Mouse (Mus musculus) myocyte (in vitro differentiated cells): ENCODE measurements around the gene Plekhf1.

ENCODE experiments used
- CEBPB ChIP-seq: IDR thresholded peaks from 2 replicates; pipeline ENCODE4 v1.6.1; 2011; ENCODE audit warnings: mild to moderate bottlenecking, moderate library complexity; ENCODE audit not compliant: poor library complexity, insufficient read depth, severe bottlenecking
- MYOD1 ChIP-seq, 3 experiments: IDR thresholded peaks; one replicate each; pipeline ENCODE4 v1.6.1; 2011; ENCODE audit warnings: control low read depth in 2 of 3, low read depth in 2 of 3, mild to moderate bottlenecking in 2 of 3, moderate library complexity in 1 of 3; ENCODE audit not compliant: insufficient read length in 2 of 3, control insufficient read depth in 1 of 3
- POLR2A ChIP-seq: IDR thresholded peaks from one replicate; pipeline ENCODE4 v1.6.1; 2011; ENCODE audit warnings: low read depth, mild to moderate bottlenecking, control low read depth, moderate library complexity; ENCODE audit not compliant: insufficient read length
- POLR2AphosphoS2 ChIP-seq: IDR thresholded peaks from one replicate; pipeline ENCODE4 v1.6.1; 2011; ENCODE audit warnings: low read depth, control low read depth; ENCODE audit not compliant: insufficient read length
- TCF12 ChIP-seq: IDR thresholded peaks from one replicate; pipeline ENCODE4 v1.6.1; 2011; ENCODE audit warnings: mild to moderate bottlenecking, control low read depth; ENCODE audit not compliant: poor library complexity, insufficient read depth, severe bottlenecking

GRCm38 (mm10) chr7:38199907-38200605 is 27.8 kb downstream of the Plekhf1 start:
- TF ChIP-seq POLR2A (no peak), CEBPB (no peak), POLR2AphosphoS2 (no peak), TCF12 (no peak), MYOD1 (IDR thresholded peaks at IDR 0.05; ENCODE audit: control insufficient read depth in 1 of 3, insufficient read length in 2 of 3, low read depth in 2 of 3) (no peak)
